Mouse (Mus musculus): ENCODE measurements around the gene Tmem119.

DNA sequence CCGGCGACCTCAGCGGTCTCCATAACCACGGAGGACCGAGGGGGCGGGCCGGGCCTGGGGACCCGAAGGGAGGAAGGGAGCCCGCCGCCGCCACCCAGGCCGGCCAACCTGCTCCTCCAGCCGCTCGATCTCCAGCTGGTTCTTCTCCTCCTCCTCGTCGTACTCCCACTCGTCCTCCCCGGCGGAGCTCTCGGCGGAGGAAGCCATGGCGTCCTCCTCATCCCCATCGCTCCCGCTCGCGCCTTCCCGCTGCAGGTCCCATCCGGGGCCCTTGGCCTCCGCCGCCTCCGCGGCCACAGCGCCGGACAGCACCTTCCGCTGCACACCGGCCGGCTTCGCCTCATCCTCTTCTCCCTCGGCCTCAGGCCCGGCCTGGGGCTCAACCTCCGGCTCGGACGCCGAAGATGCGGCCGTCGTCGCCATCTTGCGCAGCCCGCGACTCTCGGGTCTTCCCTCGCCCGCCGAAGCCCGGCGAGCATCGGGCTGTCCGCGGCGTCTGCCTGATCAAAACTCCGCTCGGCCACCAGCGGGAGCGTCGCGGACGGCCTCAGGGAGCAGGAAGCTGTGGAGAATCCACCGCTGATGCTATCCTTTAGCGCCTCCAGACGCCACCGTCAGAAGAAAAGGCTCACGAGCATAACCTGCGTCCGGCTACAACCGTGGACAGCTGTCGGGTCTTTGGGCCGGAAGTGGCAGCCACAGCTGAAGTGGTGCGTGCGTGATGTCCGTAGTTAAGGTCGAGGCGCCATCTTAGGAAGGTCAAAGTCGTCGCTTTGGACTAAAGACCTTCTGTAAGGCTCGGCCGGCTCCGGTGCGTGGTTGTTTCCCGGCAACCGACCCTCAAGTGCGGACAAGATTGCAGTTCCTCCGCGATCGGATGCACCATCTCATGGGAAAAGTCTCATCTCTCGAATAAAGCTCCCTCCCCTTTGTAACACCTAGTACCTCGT lies 28.8 kb downstream of the Tmem119 start:
- no peak for TF ChIP-seq CTCF (IDR thresholded peaks at IDR 0.05; ENCODE audit: insufficient read depth, low read length)
- peak; percentile 69 for TF ChIP-seq POLR2A (IDR thresholded peaks at IDR 0.05; ENCODE audit: borderline replicate concordance, extremely low read depth, low read depth, low read length)

All from lung, adult 2 months (tissue).